Comparison of ENCODE assay signal across 12 mouse cellular contexts in genomic region chr11:58146241-58146640, GRCm38 (mm10). TPM values are rescaled to one million over a fixed set of nuclear protein-coding genes. Genes with fewer than 3 reads are reported as not detected.
DNase-seq lines count a peak whose midpoint lies in the region; ATAC-seq lines count a peak whose summit lies in the region.
"Had no signal": no experiment of that assay in that cellular context is flagged by ENCODE, and none has a peak within 500 bp of the region (broad histone marks: within the 10 kb centered on the region; RNA-seq: fewer than 3 reads in every experiment).

No protein-coding gene starts in this region.

- no peak for ATAC-seq in forebrain, embryonic 14.5 days
- no peak for ATAC-seq in forebrain, embryonic 12.5 days (ENCODE audit: low FRiP score)
- ATAC-seq in kidney, embryonic 16.5 days (ENCODE audit: low FRiP score, low TSS enrichment) = no peak
- peak; percentile 69 for ATAC-seq in megakaryocyte progenitor cell, adult 5-6 weeks (replicated peaks; ENCODE audit: poor library complexity)
- ATAC-seq: intestine, embryonic 16.5 days had no signal

- H3K9ac ChIP-seq in forebrain, embryonic 14.5 days (ENCODE audit: low read length) = no peak overlapping the region
- H3K9ac ChIP-seq in forebrain, embryonic 12.5 days = no peak overlapping the region
- no peak overlapping the region for H3K9ac ChIP-seq in kidney, embryonic 16.5 days (replicated peaks; ENCODE audit: low read length)
- H3K9ac ChIP-seq: limb, embryonic 12.5 days had no signal

- no peak overlapping the region for H3K4me2 ChIP-seq in forebrain, embryonic 14.5 days (ENCODE audit: low read length)
- no peak overlapping the region for H3K4me2 ChIP-seq in forebrain, embryonic 12.5 days
- no peak overlapping the region for H3K4me2 ChIP-seq in kidney, embryonic 16.5 days (replicated peaks; ENCODE audit: low read depth, low read length)
- H3K4me2 ChIP-seq: limb, embryonic 12.5 days had no signal

- H3K36me3 ChIP-seq in forebrain, embryonic 14.5 days (ENCODE audit: control insufficient read depth, insufficient read depth, low read length) = peaks cover 71% of the 10 kb centered on the region
- H3K36me3 ChIP-seq in forebrain, embryonic 12.5 days (replicated peaks) = peaks cover 86% of the 10 kb centered on the region
- H3K36me3 ChIP-seq in kidney, embryonic 16.5 days (ENCODE audit: insufficient read depth, low read length) = peaks cover 67% of the 10 kb centered on the region

- DNase-seq in forebrain, embryonic 14.5 days (ENCODE audit: low spot score) = peak; percentile 17
- peak; percentile 15 for DNase-seq in kidney, postnatal 14 days
- peak; percentile 77 for DNase-seq in adrenal gland, adult 8-10 months
- no peak for DNase-seq in urinary bladder, postnatal 10 days (ENCODE audit: low spot score)
- no peak for DNase-seq in B cell, adult 2 months
- DNase-seq: lung, adult 2 months had no signal

- H3K9me3 ChIP-seq in forebrain, embryonic 14.5 days (replicated peaks; ENCODE audit: control insufficient read depth, low read length) = no peaks in the 10 kb centered on the region
- no peaks in the 10 kb centered on the region for H3K9me3 ChIP-seq in forebrain, embryonic 12.5 days
- H3K9me3 ChIP-seq in kidney, embryonic 16.5 days (ENCODE audit: low read length) = no peaks in the 10 kb centered on the region
- H3K9me3 ChIP-seq: limb, embryonic 12.5 days had no signal

- no peaks in the 10 kb centered on the region for H3K4me1 ChIP-seq in forebrain, embryonic 14.5 days (ENCODE audit: control insufficient read depth, insufficient read depth, low read length)
- no peaks in the 10 kb centered on the region for H3K4me1 ChIP-seq in forebrain, embryonic 12.5 days
- no peaks in the 10 kb centered on the region for H3K4me1 ChIP-seq in kidney, embryonic 16.5 days (ENCODE audit: insufficient read depth, low read length)
- H3K4me1 ChIP-seq: limb, embryonic 12.5 days had no signal

- no peaks in the 10 kb centered on the region for H3K27me3 ChIP-seq in forebrain, embryonic 14.5 days (replicated peaks; ENCODE audit: control insufficient read depth, insufficient read depth, low read length)
- no peaks in the 10 kb centered on the region for H3K27me3 ChIP-seq in forebrain, embryonic 12.5 days
- no peaks in the 10 kb centered on the region for H3K27me3 ChIP-seq in kidney, embryonic 16.5 days (ENCODE audit: insufficient read depth, low read length)
- H3K27me3 ChIP-seq: limb, embryonic 12.5 days had no signal

- whole genome bisulfite sequencing in forebrain, embryonic 14.5 days = 70% methylated on average over 5 of the region's 5 CpGs
- WGBS in forebrain, embryonic 12.5 days = 90% methylated on average over 5 of the region's 5 CpGs
- 94% methylated on average over 5 of the region's 5 CpGs for WGBS in kidney, embryonic 16.5 days

- no peak overlapping the region for H3K4me3 ChIP-seq in forebrain, embryonic 14.5 days (ENCODE audit: low read depth, low read length)
- H3K4me3 ChIP-seq in forebrain, embryonic 12.5 days (replicated peaks) = no peak overlapping the region
- no peak overlapping the region for H3K4me3 ChIP-seq in kidney, embryonic 16.5 days (ENCODE audit: low read length)
- H3K4me3 ChIP-seq: limb, embryonic 12.5 days; myocyte had no signal

- no peak overlapping the region for H3K27ac ChIP-seq in forebrain, embryonic 14.5 days (ENCODE audit: low read depth, low read length)
- no peak overlapping the region for H3K27ac ChIP-seq in forebrain, embryonic 12.5 days
- no peak overlapping the region for H3K27ac ChIP-seq in kidney, embryonic 16.5 days (ENCODE audit: low read length)
- H3K27ac ChIP-seq: limb, embryonic 12.5 days had no signal

RNA-seq across cellular contexts. Expression of gene Gemin5, which starts 22.1 kb away (rescaled TPM):
- polyA plus RNA-seq in forebrain, embryonic 14.5 days (2014; fragmentation: Nextera tagmentation; extraction: Ambion mirVana) = 15.0 and 15.2 TPM in 2 replicates
- polyA plus RNA-seq in forebrain, embryonic 12.5 days (2016; fragmentation: Nextera tagmentation; extraction: Ambion mirVana) = 20.2 and 23.5 TPM in 2 replicates
- 22.5 and 24.0 TPM in 2 replicates for polyA plus RNA-seq in kidney, embryonic 16.5 days (2015; fragmentation: Nextera tagmentation; extraction: Ambion mirVana)
- 10 to 100 TPM; 20.5 to 34.7 (median 26.4) TPM for total RNA-seq in adrenal gland, adult 8-10 months (2022)
- total RNA-seq in megakaryocyte progenitor cell, adult 5-6 weeks (2015) = 18.8 and 19.4 TPM in 2 replicates
- 27.5 and 30.8 TPM in 2 replicates for total RNA-seq in megakaryocyte progenitor cell, adult 5-6 weeks (2017)

RNA-seq across cellular contexts. Expression of gene Mrpl22, which starts 25.2 kb away (rescaled TPM):
- polyA plus RNA-seq in forebrain, embryonic 14.5 days (2014; fragmentation: Nextera tagmentation; extraction: Ambion mirVana) = 107 and 138 TPM in 2 replicates
- 108 and 113 TPM in 2 replicates for polyA plus RNA-seq in forebrain, embryonic 12.5 days (2016; fragmentation: Nextera tagmentation; extraction: Ambion mirVana)
- polyA plus RNA-seq in kidney, embryonic 16.5 days (2015; fragmentation: Nextera tagmentation; extraction: Ambion mirVana) = 132 and 138 TPM in 2 replicates
- 10 to 100 TPM; 63.8 to 78.6 (median 70.4) TPM for total RNA-seq in adrenal gland, adult 8-10 months (2022)
- 76.5 and 83.3 TPM in 2 replicates for total RNA-seq in megakaryocyte progenitor cell, adult 5-6 weeks (2015)
- total RNA-seq in megakaryocyte progenitor cell, adult 5-6 weeks (2017) = 52.2 and 52.3 TPM in 2 replicates

RNA-seq across cellular contexts. Expression of gene Cnot8, which starts 42.3 kb away (rescaled TPM):
- 136 and 146 TPM in 2 replicates for polyA plus RNA-seq in forebrain, embryonic 14.5 days (2014; fragmentation: Nextera tagmentation; extraction: Ambion mirVana)
- polyA plus RNA-seq in forebrain, embryonic 12.5 days (2016; fragmentation: Nextera tagmentation; extraction: Ambion mirVana) = 110 and 112 TPM in 2 replicates
- 89.4 and 93.5 TPM in 2 replicates for polyA plus RNA-seq in kidney, embryonic 16.5 days (2015; fragmentation: Nextera tagmentation; extraction: Ambion mirVana)
- 10 to 100 TPM; 55.0 to 59.3 (median 56.6) TPM for total RNA-seq in adrenal gland, adult 8-10 months (2022)
- 68.2 and 73.9 TPM in 2 replicates for total RNA-seq in megakaryocyte progenitor cell, adult 5-6 weeks (2015)
- 113 and 114 TPM in 2 replicates for total RNA-seq in megakaryocyte progenitor cell, adult 5-6 weeks (2017)

RNA-seq across cellular contexts. Expression of gene Igtp, which starts 53.1 kb away (rescaled TPM):
- polyA plus RNA-seq in forebrain, embryonic 14.5 days (2014; fragmentation: Nextera tagmentation; extraction: Ambion mirVana) = 1.4 and 1.6 TPM in 2 replicates
- 1.6 and 1.9 TPM in 2 replicates for polyA plus RNA-seq in forebrain, embryonic 12.5 days (2016; fragmentation: Nextera tagmentation; extraction: Ambion mirVana)
- polyA plus RNA-seq in kidney, embryonic 16.5 days (2015; fragmentation: Nextera tagmentation; extraction: Ambion mirVana) = 4.5 and 4.8 TPM in 2 replicates
- 10 to 100 TPM; 12.9 to 17.0 (median 16.2) TPM for total RNA-seq in adrenal gland, adult 8-10 months (2022)
- total RNA-seq in megakaryocyte progenitor cell, adult 5-6 weeks (2015) = 13.4 and 16.3 TPM in 2 replicates
- 8.6 and 9.6 TPM in 2 replicates for total RNA-seq in megakaryocyte progenitor cell, adult 5-6 weeks (2017)

RNA-seq across cellular contexts. Expression of gene Irgm2, which starts 53.2 kb away (rescaled TPM):
- 0.57 and 0.63 TPM in 2 replicates for polyA plus RNA-seq in forebrain, embryonic 14.5 days (2014; fragmentation: Nextera tagmentation; extraction: Ambion mirVana)
- polyA plus RNA-seq in forebrain, embryonic 12.5 days (2016; fragmentation: Nextera tagmentation; extraction: Ambion mirVana) = 0.51 and 0.63 TPM in 2 replicates
- 2.6 and 2.7 TPM in 2 replicates for polyA plus RNA-seq in kidney, embryonic 16.5 days (2015; fragmentation: Nextera tagmentation; extraction: Ambion mirVana)
- total RNA-seq in adrenal gland, adult 8-10 months (2022) = 10 to 100 TPM; 14.7 to 19.4 (median 17.3) TPM
- total RNA-seq in megakaryocyte progenitor cell, adult 5-6 weeks (2015) = 5.7 and 5.8 TPM in 2 replicates
- 3.9 and 7.1 TPM in 2 replicates for total RNA-seq in megakaryocyte progenitor cell, adult 5-6 weeks (2017)

Comparison
In these comparisons a context has a peak if more than half of its experiments do, and no peak if none do; other contexts are left out.
1. DNase-seq: peak in forebrain, embryonic 14.5 days (single experiment), kidney, postnatal 14 days (single experiment) and adrenal gland, adult 8-10 months (single experiment); none in urinary bladder, postnatal 10 days (single experiment) and B cell, adult 2 months (0 of 2).